Mouse (Mus musculus) activated CD4-positive, CD25-positive, alpha-beta regulatory T cell, adult 4 months (primary cell): ENCODE measurements around the gene Fbn1. TPM values are rescaled to one million over a fixed set of nuclear protein-coding genes. Genes with fewer than 3 reads are reported as not detected.

Experiments
- ATAC-seq: one replicate; pipeline ENCODE4 v1.8.0; 2017
- polyA plus RNA-seq, 2 experiments: library from polyadenylated mRNA; unstranded; fragments of 100-300 nt; shearing (Covaris generic); gene quantifications; one replicate each; pipeline ENCODE4 v1.2.1; 2017

Fbn1 gene
- not detected for polyA plus RNA-seq

GRCm38 (mm10) chr2:125507893-125508292 lies at the start of gene Fbn1:
Gene Fbn1 (minus strand): TSS chr2:125507993.
- ATAC-seq: no peak

GRCm38 (mm10) chr2:125555830-125556229 lies 48.0 kb upstream of the Fbn1 start:
- no peak for ATAC-seq

- no peak for ATAC-seq
These were observed 41.2 kb upstream of the Fbn1 start for GRCm38 (mm10) chr2:125548806-125549578.

- no peak for ATAC-seq
These were observed 37.2 kb upstream of the Fbn1 start for GRCm38 (mm10) chr2:125544986-125545385.

- ATAC-seq: no peak
These were observed 35.9 kb upstream of the Fbn1 start for GRCm38 (mm10) chr2:125543646-125544045.

GRCm38 (mm10) chr2:125541451-125541850 lies 33.7 kb upstream of the Fbn1 start:
- no peak for ATAC-seq

GRCm38 (mm10) chr2:125540579-125540978 lies 32.8 kb upstream of the Fbn1 start:
- no peak for ATAC-seq

- ATAC-seq: no peak
These were observed 31.8 kb upstream of the Fbn1 start for GRCm38 (mm10) chr2:125539640-125540039.

GRCm38 (mm10) chr2:125530665-125531064 lies 22.9 kb upstream of the Fbn1 start:
- ATAC-seq: no peak

- ATAC-seq: no peak
These were observed 18.8 kb upstream of the Fbn1 start for GRCm38 (mm10) chr2:125526566-125526965.

GRCm38 (mm10) chr2:125525484-125525883 lies 17.7 kb upstream of the Fbn1 start:
- ATAC-seq: no peak

- ATAC-seq: no peak
These were observed 8.8 kb upstream of the Fbn1 start for GRCm38 (mm10) chr2:125516594-125516993.

- no peak for ATAC-seq
These were observed 7.7 kb upstream of the Fbn1 start for GRCm38 (mm10) chr2:125515291-125516057.

GRCm38 (mm10) chr2:125514391-125514790 lies 6.6 kb upstream of the Fbn1 start:
- ATAC-seq: no peak

GRCm38 (mm10) chr2:125512544-125512943 lies 4.8 kb upstream of the Fbn1 start:
- ATAC-seq: no peak

- no peak for ATAC-seq
These were observed 4.1 kb upstream of the Fbn1 start for GRCm38 (mm10) chr2:125511898-125512297.

GRCm38 (mm10) chr2:125510752-125511151 lies 3.0 kb upstream of the Fbn1 start:
- ATAC-seq: no peak

GRCm38 (mm10) chr2:125508381-125508780 lies 588 bp upstream of the Fbn1 start:
- ATAC-seq: no peak

- ATAC-seq: no peak
These were observed 1.3 kb downstream of the Fbn1 start for GRCm38 (mm10) chr2:125506316-125507054.

GRCm38 (mm10) chr2:125505746-125506315 lies 2.0 kb downstream of the Fbn1 start:
- no peak for ATAC-seq

GRCm38 (mm10) chr2:125505006-125505745 lies 2.6 kb downstream of the Fbn1 start, which contains the start of gene Gm9913:
Gene Gm9913 (plus strand): TSS chr2:125505089.
- ATAC-seq: no peak

GRCm38 (mm10) chr2:125501526-125501925 lies 6.3 kb downstream of the Fbn1 start:
- ATAC-seq: no peak
